Mouse (Mus musculus): ENCODE data around the gene Col25a1. TPM values are rescaled to one million over a fixed set of nuclear protein-coding genes. Genes with fewer than 3 reads are reported as not detected.

Col25a1 gene
- polyA plus RNA-seq, 1 experiment = 2.8 TPM

DNA sequence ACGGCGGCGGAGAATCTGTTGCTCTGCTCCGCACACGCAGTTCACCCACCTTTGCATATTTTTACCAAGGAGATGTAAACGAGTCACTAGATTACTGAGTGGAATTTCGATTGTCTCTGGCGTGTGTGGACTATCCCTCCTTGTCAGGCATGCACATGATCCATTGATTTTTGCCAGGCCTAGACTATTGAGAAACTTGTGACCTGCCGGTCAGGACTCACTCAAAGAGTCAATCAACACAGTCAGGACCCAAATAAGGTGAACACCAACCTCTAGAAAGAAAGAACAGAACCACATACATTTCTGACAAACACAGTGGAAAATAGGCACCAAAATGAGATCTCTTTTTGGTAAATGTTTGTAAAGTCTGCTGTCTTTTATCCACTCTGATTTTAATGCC lies 483.1 kb downstream of the Col25a1 start:
- Histone ChIP-seq H3K27me3 (ENCODE audit: control insufficient read depth, insufficient read depth, insufficient read length) (peaks cover 9% of the 10 kb centered on the region), H3K79me2 (ENCODE audit: control insufficient read depth, insufficient read depth) (no peaks in the 10 kb centered on the region), H3K36me3 (ENCODE audit: control insufficient read depth, insufficient read depth) (no peaks in the 10 kb centered on the region), H3ac (ENCODE audit: control insufficient read depth, insufficient read length) (no peak overlapping the region), H3K4me2 (ENCODE audit: low read depth) (no peak overlapping the region), H3K4me3 (no peak overlapping the region)
- TF ChIP-seq MYOG (IDR thresholded peaks at IDR 0.05; ENCODE audit: control insufficient read depth in 1 of 3, insufficient read depth in 1 of 3, insufficient read length in 2 of 3, low read depth in 2 of 3) (no peak), SRF (IDR thresholded peaks at IDR 0.05; ENCODE audit: control insufficient read depth, insufficient read length, low read depth) (no peak), MAX (IDR thresholded peaks at IDR 0.05; ENCODE audit: low read depth) (no peak), E2F4 (IDR thresholded peaks at IDR 0.05; ENCODE audit: insufficient read depth) (no peak), MYOD1 (IDR thresholded peaks at IDR 0.05; ENCODE audit: control insufficient read depth in 1 of 3, insufficient read length in 2 of 3, low read depth in 2 of 3) (no peak), REST (IDR thresholded peaks at IDR 0.05; ENCODE audit: insufficient read depth, insufficient read length) (no peak), USF1 (IDR thresholded peaks at IDR 0.05; ENCODE audit: low read depth) (no peak), TCF12 (IDR thresholded peaks at IDR 0.05; ENCODE audit: insufficient read depth, poor library complexity, severe bottlenecking) (no peak), CEBPB (IDR thresholded peaks at IDR 0.05; ENCODE audit: insufficient read depth, poor library complexity, severe bottlenecking) (no peak), TCF3 (IDR thresholded peaks at IDR 0.05; ENCODE audit: insufficient read length, low read depth) (no peak)

DNA sequence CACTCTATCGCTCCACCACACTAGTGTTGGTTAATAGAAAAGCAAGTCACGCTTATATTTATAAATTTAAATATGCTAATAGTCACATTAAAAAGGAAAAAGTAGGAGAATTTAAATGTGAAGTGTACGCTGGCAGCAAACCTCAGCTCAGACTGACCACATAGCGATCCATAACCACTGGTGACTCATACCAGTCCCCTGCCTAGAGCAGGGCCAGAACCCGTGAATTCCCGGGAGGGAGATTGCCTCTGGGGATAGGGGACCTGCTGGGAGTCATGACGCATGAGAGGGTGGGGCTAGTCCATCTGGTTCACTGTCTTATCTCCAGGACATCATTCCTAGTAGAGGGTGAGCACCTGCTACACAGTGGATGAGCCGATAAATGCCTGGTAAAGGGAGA lies 484.3 kb downstream of the Col25a1 start:
- Histone ChIP-seq H3K36me3 (ENCODE audit: control insufficient read depth, insufficient read depth) (no peaks in the 10 kb centered on the region), H3K4me3 (no peak overlapping the region), H3K27me3 (ENCODE audit: control insufficient read depth, insufficient read depth, insufficient read length) (peaks cover 7% of the 10 kb centered on the region), H3K4me2 (ENCODE audit: low read depth) (no peak overlapping the region), H3K79me2 (ENCODE audit: control insufficient read depth, insufficient read depth) (no peaks in the 10 kb centered on the region), H3ac (ENCODE audit: control insufficient read depth, insufficient read length) (no peak overlapping the region)
- TF ChIP-seq POLR2AphosphoS2 (IDR thresholded peaks at IDR 0.05; ENCODE audit: insufficient read length, low read depth) (no peak), TCF3 (IDR thresholded peaks at IDR 0.05; ENCODE audit: insufficient read length, low read depth) (no peak), REST (IDR thresholded peaks at IDR 0.05; ENCODE audit: insufficient read depth, insufficient read length) (no peak), POLR2A (IDR thresholded peaks at IDR 0.05; ENCODE audit: insufficient read length, low read depth) (no peak), MYOG (IDR thresholded peaks at IDR 0.05; ENCODE audit: control insufficient read depth in 1 of 3, insufficient read depth in 1 of 3, insufficient read length in 2 of 3, low read depth in 2 of 3) (no peak), E2F4 (IDR thresholded peaks at IDR 0.05; ENCODE audit: insufficient read depth) (no peak), MAX (IDR thresholded peaks at IDR 0.05; ENCODE audit: low read depth) (no peak), CEBPB (IDR thresholded peaks at IDR 0.05; ENCODE audit: insufficient read depth, poor library complexity, severe bottlenecking) (no peak), MYOD1 (IDR thresholded peaks at IDR 0.05; ENCODE audit: control insufficient read depth in 1 of 3, insufficient read length in 2 of 3, low read depth in 2 of 3) (no peak), TCF12 (IDR thresholded peaks at IDR 0.05; ENCODE audit: insufficient read depth, poor library complexity, severe bottlenecking) (no peak), USF1 (IDR thresholded peaks at IDR 0.05; ENCODE audit: low read depth) (no peak), SRF (IDR thresholded peaks at IDR 0.05; ENCODE audit: control insufficient read depth, insufficient read length, low read depth) (no peak)

- Histone ChIP-seq H3ac (ENCODE audit: control insufficient read depth, insufficient read length) (no peak within 1 kb of the TSS), H3K79me2 (ENCODE audit: control insufficient read depth, insufficient read depth) (no peaks in the 10 kb centered on the region), H3K27me3 (ENCODE audit: control insufficient read depth, insufficient read depth, insufficient read length) (no peaks in the 10 kb centered on the region), H3K4me3 (no peak within 1 kb of the TSS), H3K36me3 (ENCODE audit: control insufficient read depth, insufficient read depth) (no peaks in the 10 kb centered on the region), H3K4me2 (ENCODE audit: low read depth) (no peak within 1 kb of the TSS)
- no peak for TF ChIP-seq CEBPB (IDR thresholded peaks at IDR 0.05; ENCODE audit: insufficient read depth, poor library complexity, severe bottlenecking)
- TF ChIP-seq TCF12 (IDR thresholded peaks at IDR 0.05; ENCODE audit: insufficient read depth, poor library complexity, severe bottlenecking) = no peak
- TF ChIP-seq E2F4 (IDR thresholded peaks at IDR 0.05; ENCODE audit: insufficient read depth) = no peak
Observed at GRCm38 (mm10) chr3:130617439-130617898, 486.2 kb downstream of the Col25a1 start, which contains the start of gene Etnppl. TSS of gene Etnppl (plus strand) at chr3:130617448.

DNA sequence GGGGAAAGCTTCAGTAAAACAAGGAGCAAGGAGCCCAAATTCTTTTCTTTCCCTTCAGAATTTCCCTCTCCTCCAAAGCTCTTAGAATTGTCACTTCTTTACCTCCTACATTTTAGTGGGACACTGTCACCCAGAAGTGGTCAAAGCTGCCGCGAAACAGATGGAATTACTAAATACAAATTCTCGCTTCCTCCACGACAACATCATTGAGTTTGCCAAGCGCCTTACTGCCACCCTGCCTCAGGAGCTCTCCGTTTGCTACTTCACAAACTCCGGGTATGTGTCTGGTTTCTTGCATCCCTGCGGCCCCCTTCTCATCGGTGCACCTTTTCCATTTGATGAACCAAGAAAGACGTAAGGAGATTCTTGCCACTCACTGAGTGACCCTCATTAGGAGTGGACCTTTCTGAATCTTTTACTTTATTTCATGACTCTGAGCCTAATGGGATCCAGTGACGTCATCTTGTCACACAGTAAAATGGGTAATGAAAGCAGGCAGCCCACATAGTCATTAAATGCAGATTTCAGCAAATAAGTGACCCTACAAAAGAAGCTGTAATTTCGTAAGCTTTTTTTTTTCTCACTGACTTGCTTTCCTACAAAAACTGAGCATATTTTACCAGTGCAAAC lies 489.3 kb downstream of the Col25a1 start:
- no peak overlapping the region for H3ac ChIP-seq (ENCODE audit: control insufficient read depth, insufficient read length)
- no peaks in the 10 kb centered on the region for H3K36me3 ChIP-seq (ENCODE audit: control insufficient read depth, insufficient read depth)
- H3K4me2 ChIP-seq (ENCODE audit: low read depth) = no peak overlapping the region
- no peak overlapping the region for H3K4me3 ChIP-seq
- no peaks in the 10 kb centered on the region for H3K79me2 ChIP-seq (ENCODE audit: control insufficient read depth, insufficient read depth)
- no peak for TF ChIP-seq REST (IDR thresholded peaks at IDR 0.05; ENCODE audit: insufficient read depth, insufficient read length)
- TF ChIP-seq MAX (IDR thresholded peaks at IDR 0.05; ENCODE audit: low read depth) = no peak
- no peak for TF ChIP-seq POLR2AphosphoS2 (IDR thresholded peaks at IDR 0.05; ENCODE audit: insufficient read length, low read depth)
- TF ChIP-seq MYOD1 (IDR thresholded peaks at IDR 0.05; ENCODE audit: control insufficient read depth in 1 of 3, insufficient read length in 2 of 3, low read depth in 2 of 3) = no peak
- no peak for TF ChIP-seq USF1 (IDR thresholded peaks at IDR 0.05; ENCODE audit: low read depth)
- TF ChIP-seq CEBPB (IDR thresholded peaks at IDR 0.05; ENCODE audit: insufficient read depth, poor library complexity, severe bottlenecking) = no peak
- no peak for TF ChIP-seq TCF3 (IDR thresholded peaks at IDR 0.05; ENCODE audit: insufficient read length, low read depth)
- no peak for TF ChIP-seq TCF12 (IDR thresholded peaks at IDR 0.05; ENCODE audit: insufficient read depth, poor library complexity, severe bottlenecking)
- no peak for TF ChIP-seq POLR2A (IDR thresholded peaks at IDR 0.05; ENCODE audit: insufficient read length, low read depth)
- TF ChIP-seq MYOG (IDR thresholded peaks at IDR 0.05; ENCODE audit: control insufficient read depth in 1 of 3, insufficient read depth in 1 of 3, insufficient read length in 2 of 3, low read depth in 2 of 3) = no peak
- no peak for TF ChIP-seq SRF (IDR thresholded peaks at IDR 0.05; ENCODE audit: control insufficient read depth, insufficient read length, low read depth)
- TF ChIP-seq E2F4 (IDR thresholded peaks at IDR 0.05; ENCODE audit: insufficient read depth) = no peak
- no peaks in the 10 kb centered on the region for H3K27me3 ChIP-seq (ENCODE audit: control insufficient read depth, insufficient read depth, insufficient read length)

DNA sequence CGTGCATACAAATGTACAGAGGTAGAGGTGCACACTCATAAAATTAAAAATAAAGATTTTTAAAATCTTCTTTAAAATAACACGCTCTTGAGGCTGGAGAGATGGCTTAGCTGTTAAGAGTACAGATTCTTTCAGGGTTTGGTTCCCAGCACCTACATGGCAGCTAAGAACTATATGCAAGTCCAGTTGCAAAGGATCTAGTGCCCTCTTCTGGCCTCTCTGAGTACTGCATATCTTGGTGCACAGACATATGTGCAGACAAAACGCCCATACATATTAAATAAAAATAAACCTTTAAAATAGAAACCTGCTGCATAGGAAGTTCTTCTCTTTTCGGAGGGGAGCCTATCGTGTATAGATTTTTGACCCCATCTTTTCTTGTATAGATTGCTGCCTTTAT lies 497.1 kb downstream of the Col25a1 start:
- Histone ChIP-seq H3K36me3 (ENCODE audit: control insufficient read depth, insufficient read depth) (no peaks in the 10 kb centered on the region), H3K4me2 (ENCODE audit: low read depth) (no peak overlapping the region), H3K4me3 (no peak overlapping the region), H3K79me2 (ENCODE audit: control insufficient read depth, insufficient read depth) (no peaks in the 10 kb centered on the region), H3K27me3 (ENCODE audit: control insufficient read depth, insufficient read depth, insufficient read length) (no peaks in the 10 kb centered on the region), H3ac (ENCODE audit: control insufficient read depth, insufficient read length) (no peak overlapping the region)
- no peak for TF ChIP-seq TCF3 (IDR thresholded peaks at IDR 0.05; ENCODE audit: insufficient read length, low read depth)
- TF ChIP-seq TCF12 (IDR thresholded peaks at IDR 0.05; ENCODE audit: insufficient read depth, poor library complexity, severe bottlenecking) = no peak
- no peak for TF ChIP-seq CEBPB (IDR thresholded peaks at IDR 0.05; ENCODE audit: insufficient read depth, poor library complexity, severe bottlenecking)
